Mouse (Mus musculus): Measurements from ENCODE around the gene Ppp4r4.
A peak's percentile ranks its signal among the peaks of the same experiment; 100 is the strongest.

GRCm38 (mm10) chr12:103499261-103499660 is 32.8 kb upstream of the Ppp4r4 start:
- peak; percentile 58 for TF ChIP-seq CTCF (IDR thresholded peaks at IDR 0.05; ENCODE audit: extremely low read depth, insufficient read depth, low read length)
- TF ChIP-seq POLR2A (IDR thresholded peaks at IDR 0.05; ENCODE audit: extremely low read depth, insufficient read depth, low read length): no peak

All from cortical plate, adult 2 months (tissue).